Mouse (Mus musculus) right cerebral cortex, postnatal 14 days (tissue): Measurements from ENCODE around the gene Gabbr2.

Experiments
- DNase-seq: peaks from one replicate; pipeline ENCODE4 v3.0.0; 2022

Gabbr2 gene

DNA sequence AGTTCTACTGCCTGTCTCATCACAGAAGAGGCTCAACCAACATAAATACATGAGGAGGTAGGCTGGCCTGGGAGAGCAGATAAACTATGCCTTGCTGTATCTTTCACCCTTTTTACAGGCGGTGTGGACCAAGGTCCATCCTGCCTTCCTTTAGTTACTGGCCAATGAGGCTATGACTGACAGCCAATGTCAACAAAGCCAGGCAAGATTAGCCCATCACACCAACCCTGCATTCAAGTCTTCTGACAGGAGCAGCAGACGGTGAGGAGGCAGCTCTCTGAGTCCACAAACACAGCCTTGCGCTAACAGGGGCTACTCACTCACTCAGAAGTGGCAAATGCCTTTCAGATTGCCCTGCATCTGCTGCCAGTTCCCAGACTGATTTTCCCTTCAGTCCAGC is 3.4 kb downstream of the Gabbr2 start:
- DNase-seq: no peak

DNA sequence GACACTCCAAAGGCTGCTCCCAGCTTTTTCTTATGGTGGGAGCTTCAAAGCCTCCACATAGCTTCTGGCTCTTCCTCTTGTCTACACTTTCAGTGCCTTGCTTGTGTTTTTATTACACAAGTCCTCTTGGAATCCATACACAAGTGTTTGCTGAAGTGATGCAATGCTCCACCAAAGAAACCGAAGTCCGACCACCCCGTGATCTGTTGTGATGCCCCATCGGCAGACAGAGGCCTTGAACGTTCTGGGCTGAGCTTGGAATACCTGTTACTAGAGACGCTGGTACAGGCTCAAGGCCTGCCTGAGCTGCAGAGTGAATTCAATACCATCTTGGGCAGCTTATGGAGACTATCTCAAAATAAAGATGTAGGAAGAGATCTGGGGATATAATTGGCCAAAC is 3.9 kb downstream of the Gabbr2 start:
- no peak for DNase-seq

- no peak for DNase-seq
These were observed 5.6 kb downstream of the Gabbr2 start for GRCm38 (mm10) chr4:46986054-46986453.

DNA sequence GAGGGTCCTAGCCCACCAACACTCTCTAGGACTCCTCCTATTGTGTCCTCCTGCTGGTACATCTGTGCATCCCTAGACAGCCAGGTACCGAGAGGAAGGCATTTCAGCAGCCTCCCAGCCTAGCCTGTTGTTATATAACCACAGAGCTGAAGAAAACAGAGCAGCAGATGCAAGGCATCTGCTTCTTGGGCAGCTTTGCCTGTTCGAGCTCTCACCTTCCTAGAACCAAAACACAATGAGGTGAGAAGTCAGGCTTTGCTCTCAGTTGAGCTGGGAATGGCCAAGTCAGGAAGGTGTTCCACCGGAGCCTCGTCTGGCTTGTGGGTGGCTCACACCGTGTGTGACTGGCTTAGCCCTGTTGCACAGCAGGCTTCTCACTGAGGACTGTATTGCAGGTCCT is 8.8 kb downstream of the Gabbr2 start:
- DNase-seq: no peak

- no peak for DNase-seq
These were observed 9.6 kb downstream of the Gabbr2 start for GRCm38 (mm10) chr4:46982094-46982493.

DNA sequence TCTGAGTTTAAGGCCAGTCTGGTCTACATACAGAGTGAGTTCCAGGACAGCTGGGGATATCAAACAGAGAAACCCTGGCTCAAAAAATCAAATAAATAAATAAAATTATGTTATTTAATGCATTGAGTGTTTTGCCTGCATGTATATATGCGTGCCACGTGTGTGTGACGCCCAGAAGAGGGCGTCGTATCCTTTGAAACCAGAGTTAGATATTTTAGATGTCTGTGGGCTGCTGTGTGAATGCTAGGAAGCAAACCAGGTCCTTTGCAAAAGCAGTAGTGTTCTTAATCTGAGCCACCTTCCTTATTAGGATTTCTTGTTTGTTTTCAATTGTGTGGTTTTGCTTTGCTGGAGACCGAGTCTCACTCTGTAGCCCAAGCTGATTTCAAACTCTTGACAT is 13.3 kb downstream of the Gabbr2 start:
- DNase-seq: no peak

GRCm38 (mm10) chr4:46977161-46977560 is 14.5 kb downstream of the Gabbr2 start:
- no peak for DNase-seq

GRCm38 (mm10) chr4:46976671-46977071 is 15.0 kb downstream of the Gabbr2 start:
- no peak for DNase-seq

DNA sequence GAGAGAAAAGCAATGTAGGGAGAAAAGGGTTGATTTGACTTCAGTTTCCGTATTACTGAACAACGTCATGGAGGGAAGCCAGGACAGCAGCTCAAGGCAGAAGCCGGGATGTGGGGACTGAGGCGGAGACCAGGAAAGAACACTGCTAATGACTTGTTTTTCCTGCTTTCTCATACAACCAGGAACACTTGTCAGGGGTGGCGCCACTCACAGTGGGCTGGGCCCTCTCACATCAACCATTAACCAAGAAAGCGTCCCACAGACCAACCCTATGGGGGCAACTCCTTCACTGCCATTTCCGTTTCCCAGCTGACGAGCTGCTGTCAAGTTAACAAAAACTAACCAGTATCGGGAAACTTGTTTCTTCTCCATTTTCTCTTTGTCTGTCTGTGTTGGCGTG is 18.4 kb downstream of the Gabbr2 start:
- no peak for DNase-seq

DNA sequence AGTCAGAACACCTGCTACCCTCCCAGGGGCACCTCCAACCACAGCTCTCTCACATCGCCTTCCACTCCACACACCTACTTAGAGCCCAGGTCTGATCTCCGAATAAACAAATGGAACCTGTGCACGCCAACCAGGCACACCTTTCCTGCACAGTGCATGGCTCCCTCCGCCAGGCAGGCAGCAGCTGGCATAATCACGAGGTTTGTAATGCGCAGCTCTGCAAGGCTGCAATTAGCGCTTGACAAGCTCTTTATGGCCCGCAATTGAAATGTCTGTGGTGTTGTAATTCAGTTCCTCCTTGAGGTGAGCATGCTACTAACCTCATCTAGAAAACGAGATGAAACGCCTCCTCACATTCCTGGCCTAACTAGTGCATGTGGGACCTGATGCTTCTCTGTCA is 23.7 kb downstream of the Gabbr2 start:
- DNase-seq: no peak

DNA sequence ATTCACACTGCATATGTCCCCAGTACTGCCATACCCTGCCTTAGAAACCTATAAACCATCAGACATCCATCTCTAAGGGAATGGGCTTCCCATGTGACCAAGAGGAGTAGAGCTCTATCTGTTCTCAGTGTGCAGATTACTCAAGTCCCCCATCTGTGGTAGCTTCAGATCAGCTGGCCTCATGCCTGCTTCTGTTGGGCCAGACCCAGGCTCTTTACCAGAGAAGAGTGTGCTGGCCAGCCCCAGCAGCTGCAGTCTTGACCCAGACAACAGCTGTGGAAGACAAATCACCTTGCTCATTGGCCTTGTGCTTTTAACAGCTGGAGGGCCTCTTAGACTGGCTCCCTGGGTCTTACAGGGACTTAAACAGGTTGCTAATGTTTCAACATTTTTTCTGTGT is 25.1 kb downstream of the Gabbr2 start:
- no peak for DNase-seq

DNA sequence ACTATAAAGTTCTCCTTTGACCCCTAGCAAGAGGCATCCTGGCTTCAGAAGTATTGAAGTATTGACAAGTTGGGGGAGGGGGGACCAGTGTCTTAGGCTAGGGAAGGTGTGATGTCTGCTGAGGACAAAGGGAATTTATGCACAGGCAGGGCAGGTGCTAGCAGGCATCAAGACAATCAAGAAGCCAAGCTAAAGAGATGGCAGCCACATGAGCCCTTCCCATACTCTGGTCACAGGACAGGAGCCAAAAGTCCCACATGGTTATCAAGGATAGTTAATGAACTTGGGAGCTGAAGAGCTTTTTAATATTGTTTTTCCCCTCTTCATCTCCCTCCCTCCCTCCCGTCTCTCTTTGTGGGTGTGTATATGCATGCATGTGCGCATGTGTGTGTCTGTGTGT is 30.3 kb downstream of the Gabbr2 start:
- no peak for DNase-seq

DNA sequence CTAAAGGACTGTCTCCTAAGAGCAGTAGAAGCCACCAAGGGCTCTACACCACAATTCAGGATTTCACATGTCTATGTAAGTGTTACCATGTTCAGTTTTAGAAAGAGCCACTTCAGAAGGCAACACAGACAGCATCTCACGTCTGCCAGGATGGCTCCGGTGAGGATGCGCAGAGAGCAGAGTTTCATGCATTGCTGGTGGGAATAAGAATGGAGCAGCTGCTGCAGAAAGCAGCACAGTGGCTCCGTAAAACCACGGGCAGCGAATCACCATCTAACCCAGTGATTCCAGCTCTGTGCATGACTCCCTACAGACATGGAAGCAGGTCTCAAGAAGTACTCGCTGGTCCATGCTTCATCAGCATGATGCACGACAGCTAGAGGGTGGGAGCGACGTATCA is 31.5 kb downstream of the Gabbr2 start:
- DNase-seq: no peak

GRCm38 (mm10) chr4:46959776-46960175 is 31.9 kb downstream of the Gabbr2 start:
- DNase-seq: no peak

- no peak for DNase-seq
These were observed 33.7 kb downstream of the Gabbr2 start for GRCm38 (mm10) chr4:46957955-46958354.

DNA sequence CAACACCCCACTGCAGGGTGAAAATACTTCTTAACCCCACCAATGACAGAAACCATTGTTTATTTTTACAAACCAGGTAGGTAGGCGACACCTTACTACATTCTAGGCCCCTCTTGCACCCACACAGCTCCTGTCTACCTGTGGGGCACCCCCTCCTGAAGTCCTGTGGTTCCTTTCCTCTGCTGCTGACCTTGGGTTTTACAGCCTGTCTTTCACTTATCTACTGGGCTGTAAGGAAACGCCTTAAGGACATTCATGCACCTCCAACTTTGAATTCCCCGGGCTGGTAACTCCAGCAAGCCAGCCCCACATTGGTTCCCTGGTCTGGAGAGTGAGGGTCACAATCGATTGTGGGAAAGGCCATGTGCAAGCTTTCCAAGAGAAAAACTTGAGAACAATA is 34.7 kb downstream of the Gabbr2 start:
- no peak for DNase-seq

- no peak for DNase-seq
These were observed 38.7 kb downstream of the Gabbr2 start for GRCm38 (mm10) chr4:46953021-46953420.

- DNase-seq: no peak
These were observed 39.1 kb downstream of the Gabbr2 start for GRCm38 (mm10) chr4:46952562-46952961.

GRCm38 (mm10) chr4:46934291-46934690 is 57.4 kb downstream of the Gabbr2 start:
- no peak for DNase-seq

DNA sequence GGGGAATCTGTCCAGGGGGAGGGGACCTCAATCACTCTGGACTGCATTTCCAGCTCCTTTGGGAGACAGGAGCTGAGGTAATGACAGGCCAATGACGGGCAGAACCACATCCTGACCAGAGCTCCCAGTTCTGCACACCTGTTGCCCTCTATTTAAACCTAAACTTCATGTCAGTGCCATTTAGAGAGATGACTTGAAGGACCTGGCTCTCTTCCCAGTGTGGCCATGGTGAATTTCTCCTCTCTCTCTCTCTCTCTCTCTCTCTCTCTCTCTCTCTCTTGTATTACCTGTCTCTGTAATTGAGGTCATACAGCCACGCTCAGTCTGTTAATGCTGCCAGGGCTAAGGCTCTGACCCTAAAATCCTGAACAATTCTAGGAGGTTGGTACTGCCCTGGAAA is 58.1 kb downstream of the Gabbr2 start:
- DNase-seq: no peak

- no peak for DNase-seq
These were observed 59.8 kb downstream of the Gabbr2 start for GRCm38 (mm10) chr4:46931706-46932397.

DNA sequence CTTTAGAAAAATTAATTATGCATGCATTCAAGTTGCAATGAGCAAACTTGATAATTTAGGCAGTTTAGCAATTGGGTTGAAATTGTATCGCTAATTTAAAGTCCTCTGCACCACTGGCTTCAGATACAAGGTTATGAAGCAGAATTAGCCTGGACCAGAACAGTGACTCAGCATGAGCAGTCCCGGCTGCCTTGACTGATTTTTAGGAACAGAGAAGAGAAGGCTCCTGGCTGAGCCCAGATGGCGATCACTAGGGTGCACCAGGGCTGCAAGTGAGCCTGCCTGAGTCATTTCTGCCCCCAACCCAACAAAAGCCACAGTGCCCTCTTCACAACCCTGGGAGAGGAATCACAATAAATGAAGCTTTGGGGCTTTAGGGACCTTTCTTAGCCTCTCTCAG is 63.6 kb downstream of the Gabbr2 start:
- no peak for DNase-seq

DNA sequence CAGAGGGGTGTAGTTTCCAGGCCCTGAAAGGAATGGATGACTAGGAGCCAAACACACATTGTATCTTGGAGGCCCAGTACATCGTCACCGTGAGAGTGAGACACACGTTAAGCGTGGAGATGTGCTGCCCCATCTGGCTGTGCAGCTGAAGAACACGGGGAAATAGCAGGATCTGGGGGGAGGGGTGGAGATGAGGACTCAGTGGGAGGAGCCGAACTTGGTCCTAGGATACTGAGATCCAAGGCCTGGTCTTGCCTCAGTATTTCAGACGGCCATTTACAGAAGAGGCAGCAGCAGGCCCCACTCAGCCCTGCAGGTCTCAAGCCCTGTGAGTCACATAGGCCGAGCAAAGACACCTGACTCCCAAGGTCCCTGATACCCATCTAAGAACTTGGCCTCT is 72.5 kb downstream of the Gabbr2 start:
- peak; percentile 43 for DNase-seq

- no peak for DNase-seq
These were observed 74.9 kb downstream of the Gabbr2 start for GRCm38 (mm10) chr4:46916786-46917185.

GRCm38 (mm10) chr4:46915934-46916333 is 75.7 kb downstream of the Gabbr2 start:
- no peak for DNase-seq

DNA sequence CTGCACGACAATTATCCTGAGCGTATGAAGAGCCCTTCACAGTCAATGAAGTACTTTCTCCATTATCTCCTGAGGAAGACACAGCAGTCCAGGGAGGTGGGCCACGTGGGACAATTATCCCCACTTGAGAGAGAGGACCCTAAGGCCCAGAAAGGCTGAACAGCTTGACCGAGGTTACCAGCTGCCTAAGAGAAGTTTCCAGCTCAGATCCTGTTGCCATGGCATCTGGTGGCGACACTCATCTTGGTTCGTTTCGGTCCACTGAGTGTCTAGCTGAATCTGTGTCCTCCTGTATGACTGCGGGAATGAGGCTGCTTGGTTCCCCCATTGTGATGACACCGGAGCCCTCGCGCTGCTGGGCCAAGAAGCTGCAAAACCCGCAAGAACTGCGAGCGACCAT is 76.2 kb downstream of the Gabbr2 start:
- no peak for DNase-seq
